Mouse (Mus musculus): ENCODE results near the gene Col5a2.

DNA sequence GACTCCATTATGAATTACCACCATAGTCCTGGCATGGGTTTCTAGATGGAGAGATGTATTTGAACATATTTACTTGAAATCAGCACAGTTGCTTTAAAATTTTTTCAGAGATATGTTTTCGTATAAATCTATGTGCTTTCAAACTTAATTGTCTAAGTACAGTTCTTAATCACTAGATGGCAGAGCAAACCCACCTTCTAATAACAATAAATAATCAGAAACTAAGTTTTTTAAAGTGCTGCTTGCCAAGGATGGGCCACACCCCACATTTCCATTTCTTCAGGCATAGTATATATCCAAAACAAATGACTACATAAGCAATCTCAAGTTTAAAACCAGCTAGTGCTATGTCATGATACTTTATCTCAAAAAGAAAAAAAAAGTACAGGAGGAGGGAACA is 54.2 kb downstream of the Col5a2 start:
- TF ChIP-seq CTCF (IDR thresholded peaks at IDR 0.05; ENCODE audit: insufficient read depth, low read length), result 0 out of 2 replicates have a peak, but pooled peaks have one; percentile 1
- TF ChIP-seq POLR2A (IDR thresholded peaks at IDR 0.05; ENCODE audit: borderline replicate concordance, extremely low read depth, low read depth, low read length), result no peak

Data from lung, adult 2 months (tissue).